Mouse (Mus musculus): ENCODE results near the gene Cyp2j5. TPM values are rescaled to one million over a fixed set of nuclear protein-coding genes. Genes with fewer than 3 reads are reported as not detected.
"Not testable (repeated sequence)": the region's sequence is repeated elsewhere in the genome, so short reads cannot be mapped to it uniquely, and the experiment has no call there.

The Cyp2j5 gene
- polyA plus RNA-seq, 1 experiment from 2014 or later: 0.14 TPM

GRCm38 (mm10) chr4:96664668-96665454, 907 bp upstream of the Cyp2j5 start:
- no peak for ATAC-seq (ENCODE audit: insufficient read depth, low FRiP score)
- WGBS: 72% methylated on average over 1 of the region's 1 CpGs

GRCm38 (mm10) chr4:96635455-96635854, 28.5 kb downstream of the Cyp2j5 start:
- Histone ChIP-seq H3K4me2 (ENCODE audit: low read depth, low read length) (no peak overlapping the region), H3K27me3 (ENCODE audit: control insufficient read depth, insufficient read depth, low read length) (no peaks in the 10 kb centered on the region), H3K9me3 (replicated peaks; ENCODE audit: control insufficient read depth, low read length) (no peaks in the 10 kb centered on the region), H3K4me1 (ENCODE audit: control insufficient read depth, insufficient read depth, low read length) (no peaks in the 10 kb centered on the region), H3K27ac (ENCODE audit: low read length) (no peak overlapping the region), H3K9ac (ENCODE audit: low read length) (no peak overlapping the region), H3K4me3 (replicated peaks; ENCODE audit: low read length) (no peak overlapping the region), H3K36me3 (ENCODE audit: control insufficient read depth, insufficient read depth, low read length) (no peaks in the 10 kb centered on the region)
- no peak for ATAC-seq (ENCODE audit: insufficient read depth, low FRiP score)
- whole genome bisulfite sequencing: 77% methylated on average over 1 of the region's 1 CpGs

More at GRCm38 (mm10) chr4:96664668-96665454, 907 bp upstream of the Cyp2j5 start:
- H3K36me3 ChIP-seq (ENCODE audit: control insufficient read depth, insufficient read depth, low read length): no peaks in the 10 kb centered on the region
- H3K27ac ChIP-seq (ENCODE audit: low read length): no peak overlapping the region
- H3K9ac ChIP-seq (ENCODE audit: low read length): no peak overlapping the region
- no peaks in the 10 kb centered on the region for H3K4me1 ChIP-seq (ENCODE audit: control insufficient read depth, insufficient read depth, low read length)
- no peak overlapping the region for H3K4me3 ChIP-seq (replicated peaks; ENCODE audit: low read length)
- no peaks in the 10 kb centered on the region for H3K27me3 ChIP-seq (ENCODE audit: control insufficient read depth, insufficient read depth, low read length)
- no peak overlapping the region for H3K4me2 ChIP-seq (ENCODE audit: low read depth, low read length)
- no peaks in the 10 kb centered on the region for H3K9me3 ChIP-seq (replicated peaks; ENCODE audit: control insufficient read depth, low read length)

GRCm38 (mm10) chr4:96622474-96622873, 41.5 kb downstream of the Cyp2j5 start:
- ATAC-seq (ENCODE audit: insufficient read depth, low FRiP score): no peak
- Histone ChIP-seq H3K36me3 (ENCODE audit: control insufficient read depth, insufficient read depth, low read length) (no peaks in the 10 kb centered on the region), H3K9me3 (replicated peaks; ENCODE audit: control insufficient read depth, low read length) (no peaks in the 10 kb centered on the region), H3K4me2 (ENCODE audit: low read depth, low read length) (no peak overlapping the region), H3K4me3 (replicated peaks; ENCODE audit: low read length) (no peak overlapping the region), H3K27me3 (ENCODE audit: control insufficient read depth, insufficient read depth, low read length) (no peaks in the 10 kb centered on the region), H3K27ac (ENCODE audit: low read length) (no peak overlapping the region), H3K4me1 (ENCODE audit: control insufficient read depth, insufficient read depth, low read length) (no peaks in the 10 kb centered on the region), H3K9ac (ENCODE audit: low read length) (no peak overlapping the region)
- WGBS: 74% methylated on average over 1 of the region's 1 CpGs

GRCm38 (mm10) chr4:96591791-96592150, 72.2 kb downstream of the Cyp2j5 start:
- H3K4me1 ChIP-seq (ENCODE audit: control insufficient read depth, insufficient read depth, low read length): peaks cover 6% of the 10 kb centered on the region; the same call in 1 of the 2 replicates
- no peak; the same call in 1 of the 2 replicates for ATAC-seq (ENCODE audit: insufficient read depth, low FRiP score)
- peak overlapping the region; percentile 90 for H3K4me2 ChIP-seq (ENCODE audit: low read depth, low read length)
- no peaks in the 10 kb centered on the region for H3K36me3 ChIP-seq (ENCODE audit: control insufficient read depth, insufficient read depth, low read length)
- H3K9me3 ChIP-seq (replicated peaks; ENCODE audit: control insufficient read depth, low read length): no peaks in the 10 kb centered on the region
- H3K27me3 ChIP-seq (ENCODE audit: control insufficient read depth, insufficient read depth, low read length): no peaks in the 10 kb centered on the region
- peak overlapping the region; percentile 54 for H3K4me3 ChIP-seq (replicated peaks; ENCODE audit: low read length)
- H3K9ac ChIP-seq (ENCODE audit: low read length): no peak overlapping the region
- 24% methylated on average over 4 of the region's 4 CpGs for WGBS
- peak overlapping the region; percentile 94 for H3K27ac ChIP-seq (ENCODE audit: low read length)

GRCm38 (mm10) chr4:96590911-96591790, 72.8 kb downstream of the Cyp2j5 start, which contains the start of gene Cyp2j9:
Gene Cyp2j9, minus strand, starts transcription at chr4:96591578.
- WGBS: 9% methylated on average over 18 of the region's 18 CpGs
- peak within 1 kb of the TSS; percentile 71 for H3K9ac ChIP-seq (ENCODE audit: low read length)

GRCm38 (mm10) chr4:96581425-96582088, 82.4 kb downstream of the Cyp2j5 start:
- WGBS: 70% methylated on average over 1 of the region's 1 CpGs

More at GRCm38 (mm10) chr4:96590911-96591790, 72.8 kb downstream of the Cyp2j5 start, which contains the start of gene Cyp2j9:
- peak within 1 kb of the TSS; percentile 54 for H3K4me3 ChIP-seq (replicated peaks; ENCODE audit: low read length)
- H3K36me3 ChIP-seq (ENCODE audit: control insufficient read depth, insufficient read depth, low read length): no peaks in the 10 kb centered on the region
- H3K4me1 ChIP-seq (ENCODE audit: control insufficient read depth, insufficient read depth, low read length): peaks cover 6% of the 10 kb centered on the region; the same call in 1 of the 2 replicates
- peak within 1 kb of the TSS; percentile 90 for H3K4me2 ChIP-seq (ENCODE audit: low read depth, low read length)
- peak; percentile 93 for ATAC-seq (ENCODE audit: insufficient read depth, low FRiP score)
- H3K27ac ChIP-seq (ENCODE audit: low read length): peak within 1 kb of the TSS; percentile 94
- H3K9me3 ChIP-seq (replicated peaks; ENCODE audit: control insufficient read depth, low read length): no peaks in the 10 kb centered on the region
- no peaks in the 10 kb centered on the region for H3K27me3 ChIP-seq (ENCODE audit: control insufficient read depth, insufficient read depth, low read length)

GRCm38 (mm10) chr4:96580351-96580750, 83.6 kb downstream of the Cyp2j5 start:
- H3K4me1 ChIP-seq (ENCODE audit: control insufficient read depth, insufficient read depth, low read length); H3K4me2 ChIP-seq (ENCODE audit: low read depth, low read length); H3K27ac ChIP-seq (ENCODE audit: low read length); H3K27me3 ChIP-seq (ENCODE audit: control insufficient read depth, insufficient read depth, low read length); H3K9ac ChIP-seq (ENCODE audit: low read length); H3K36me3 ChIP-seq (ENCODE audit: control insufficient read depth, insufficient read depth, low read length); H3K9me3 ChIP-seq (replicated peaks; ENCODE audit: control insufficient read depth, low read length); H3K4me3 ChIP-seq (replicated peaks; ENCODE audit: low read length): not testable (repeated sequence)
- WGBS: 51% methylated on average over 6 of the region's 6 CpGs
- peak; percentile 75; the same call in 1 of the 2 replicates for ATAC-seq (ENCODE audit: insufficient read depth, low FRiP score)

More at GRCm38 (mm10) chr4:96581425-96582088, 82.4 kb downstream of the Cyp2j5 start:
- Histone ChIP-seq H3K36me3 (ENCODE audit: control insufficient read depth, insufficient read depth, low read length) (no peaks in the 10 kb centered on the region), H3K4me3 (replicated peaks; ENCODE audit: low read length) (no peak overlapping the region), H3K4me1 (ENCODE audit: control insufficient read depth, insufficient read depth, low read length) (no peaks in the 10 kb centered on the region), H3K27ac (ENCODE audit: low read length) (no peak overlapping the region), H3K4me2 (ENCODE audit: low read depth, low read length) (no peak overlapping the region), H3K9me3 (replicated peaks; ENCODE audit: control insufficient read depth, low read length) (no peaks in the 10 kb centered on the region), H3K9ac (ENCODE audit: low read length) (no peak overlapping the region), H3K27me3 (ENCODE audit: control insufficient read depth, insufficient read depth, low read length) (no peaks in the 10 kb centered on the region)
- ATAC-seq (ENCODE audit: insufficient read depth, low FRiP score): no peak

Measured in stomach, embryonic 16.5 days (tissue).